Mouse (Mus musculus): ENCODE measurements at regions not wholly inside any gene's neighbourhood (a gene's known extent, or its start where the extent isn't known, plus 50 kb on each side); places are given as distances from the start of the nearest gene placed in this dataset.

- TF ChIP-seq CTCF (IDR thresholded peaks at IDR 0.05): no peak
- no peak for TF ChIP-seq POLR2A (IDR thresholded peaks at IDR 0.05; ENCODE audit: insufficient read depth, low read depth, low read length)
Observed at GRCm38 (mm10) chr9:82484341-82484740, 345.0 kb upstream of the Irak1bp1 start.
